Mouse (Mus musculus): ENCODE data around the gene Padi2. TPM values are rescaled to one million over a fixed set of nuclear protein-coding genes. Genes with fewer than 3 reads are reported as not detected.

Padi2 gene
- polyA plus RNA-seq, 1 experiment = 6.3 TPM

- Histone ChIP-seq H3K27me3 (ENCODE audit: control insufficient read depth, insufficient read depth, low read length, poor library complexity, severe bottlenecking) (no peaks in the 10 kb centered on the region), H3K9me3 (replicated peaks; ENCODE audit: control insufficient read depth, insufficient read depth, low read length, poor library complexity, severe bottlenecking) (no peaks in the 10 kb centered on the region), H3K27ac (ENCODE audit: insufficient read depth, low read length) (no peak overlapping the region), H3K36me3 (ENCODE audit: control insufficient read depth, insufficient read depth, low read length, poor library complexity, severe bottlenecking) (no peaks in the 10 kb centered on the region), H3K4me3 (ENCODE audit: low read depth, low read length) (no peak overlapping the region), H3K4me1 (ENCODE audit: control insufficient read depth, insufficient read depth, low read length) (no peaks in the 10 kb centered on the region), H3K9ac (ENCODE audit: low read depth, poor library complexity, severe bottlenecking) (no peak overlapping the region)
- TF ChIP-seq CTCF (IDR thresholded peaks at IDR 0.05; ENCODE audit: low read depth, low read length) (no peak), POLR2A (IDR thresholded peaks at IDR 0.05; ENCODE audit: insufficient read depth, low read length) (no peak), EP300 (IDR thresholded peaks at IDR 0.05; ENCODE audit: insufficient read depth, low read depth, low read length) (no peak)
Measured at GRCm38 (mm10) chr4:140930900-140931470, 24.8 kb downstream of the Padi2 start.

DNA sequence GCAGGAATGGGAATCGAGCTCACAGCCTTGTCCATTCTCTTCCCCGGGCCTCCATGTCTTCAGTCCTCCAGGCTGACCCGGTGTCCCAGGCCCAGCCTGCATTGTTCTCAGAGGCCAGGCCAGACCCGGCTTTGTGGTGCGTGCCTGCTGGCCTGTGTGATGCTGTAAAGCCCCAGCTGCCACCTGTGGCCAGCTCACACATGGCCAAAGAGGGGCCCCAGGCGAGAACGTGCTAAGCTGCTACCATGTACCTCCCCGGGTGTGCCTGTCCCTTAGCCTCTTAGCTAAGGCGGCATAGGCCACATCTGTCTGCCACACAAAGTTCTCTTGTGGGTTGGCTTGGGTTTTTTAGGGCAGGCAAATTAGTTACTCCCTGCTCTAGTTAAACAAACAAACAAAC is 29.5 kb downstream of the Padi2 start:
- H3K27ac ChIP-seq (ENCODE audit: insufficient read depth, low read length) = no peak overlapping the region
- no peaks in the 10 kb centered on the region for H3K36me3 ChIP-seq (ENCODE audit: control insufficient read depth, insufficient read depth, low read length, poor library complexity, severe bottlenecking)
- H3K4me3 ChIP-seq (ENCODE audit: low read depth, low read length) = no peak overlapping the region
- H3K4me1 ChIP-seq (ENCODE audit: control insufficient read depth, insufficient read depth, low read length) = no peaks in the 10 kb centered on the region
- TF ChIP-seq EP300 (IDR thresholded peaks at IDR 0.05; ENCODE audit: insufficient read depth, low read depth, low read length) = no peak
- TF ChIP-seq CTCF (IDR thresholded peaks at IDR 0.05; ENCODE audit: low read depth, low read length) = no peak
- no peak for TF ChIP-seq POLR2A (IDR thresholded peaks at IDR 0.05; ENCODE audit: insufficient read depth, low read length)
- no peaks in the 10 kb centered on the region for H3K27me3 ChIP-seq (ENCODE audit: control insufficient read depth, insufficient read depth, low read length, poor library complexity, severe bottlenecking)
- peaks cover 10% of the 10 kb centered on the region for H3K9me3 ChIP-seq (replicated peaks; ENCODE audit: control insufficient read depth, insufficient read depth, low read length, poor library complexity, severe bottlenecking)
- no peak overlapping the region for H3K9ac ChIP-seq (ENCODE audit: low read depth, poor library complexity, severe bottlenecking)

GRCm38 (mm10) chr4:140944356-140944755 is 38.2 kb downstream of the Padi2 start:
- H3K9ac ChIP-seq (ENCODE audit: low read depth, poor library complexity, severe bottlenecking) = no peak overlapping the region
- no peaks in the 10 kb centered on the region for H3K27me3 ChIP-seq (ENCODE audit: control insufficient read depth, insufficient read depth, low read length, poor library complexity, severe bottlenecking)
- no peak overlapping the region for H3K4me3 ChIP-seq (ENCODE audit: low read depth, low read length)
- TF ChIP-seq CTCF (IDR thresholded peaks at IDR 0.05; ENCODE audit: low read depth, low read length) = no peak
- TF ChIP-seq EP300 (IDR thresholded peaks at IDR 0.05; ENCODE audit: insufficient read depth, low read depth, low read length) = no peak
- TF ChIP-seq POLR2A (IDR thresholded peaks at IDR 0.05; ENCODE audit: insufficient read depth, low read length) = no peak
- no peaks in the 10 kb centered on the region for H3K36me3 ChIP-seq (ENCODE audit: control insufficient read depth, insufficient read depth, low read length, poor library complexity, severe bottlenecking)
- peaks cover 14% of the 10 kb centered on the region for H3K9me3 ChIP-seq (replicated peaks; ENCODE audit: control insufficient read depth, insufficient read depth, low read length, poor library complexity, severe bottlenecking)
- no peak overlapping the region for H3K27ac ChIP-seq (ENCODE audit: insufficient read depth, low read length)
- H3K4me1 ChIP-seq (ENCODE audit: control insufficient read depth, insufficient read depth, low read length) = no peaks in the 10 kb centered on the region

DNA sequence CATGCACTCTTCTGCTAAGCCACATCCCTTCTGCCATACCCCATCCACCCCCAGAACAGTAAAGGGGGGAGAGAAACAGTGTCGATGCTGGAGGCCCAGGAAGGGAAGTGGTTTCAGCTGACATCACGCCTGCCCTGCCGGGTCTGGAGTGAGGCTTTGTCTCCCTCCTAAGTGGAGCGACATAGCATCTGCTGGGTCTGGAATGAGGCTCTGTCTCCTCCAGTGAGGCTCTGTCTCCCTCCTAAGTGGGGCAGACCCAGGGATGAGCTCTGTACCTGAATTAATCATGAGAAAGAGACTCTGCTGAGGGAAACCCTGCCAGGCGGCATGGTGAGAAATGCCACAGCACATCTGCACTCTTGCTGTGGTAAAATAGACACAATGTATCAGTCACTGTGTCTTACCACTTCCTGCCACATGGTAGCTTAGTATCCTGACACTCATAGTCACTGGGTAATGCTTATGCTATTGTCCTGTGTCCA is 38.9 kb downstream of the Padi2 start:
- no peak overlapping the region for H3K27ac ChIP-seq (ENCODE audit: insufficient read depth, low read length)
- no peaks in the 10 kb centered on the region for H3K4me1 ChIP-seq (ENCODE audit: control insufficient read depth, insufficient read depth, low read length)
- H3K27me3 ChIP-seq (ENCODE audit: control insufficient read depth, insufficient read depth, low read length, poor library complexity, severe bottlenecking) = no peaks in the 10 kb centered on the region
- H3K36me3 ChIP-seq (ENCODE audit: control insufficient read depth, insufficient read depth, low read length, poor library complexity, severe bottlenecking) = no peaks in the 10 kb centered on the region
- no peak for TF ChIP-seq POLR2A (IDR thresholded peaks at IDR 0.05; ENCODE audit: insufficient read depth, low read length)
- no peak for TF ChIP-seq CTCF (IDR thresholded peaks at IDR 0.05; ENCODE audit: low read depth, low read length)
- TF ChIP-seq EP300 (IDR thresholded peaks at IDR 0.05; ENCODE audit: insufficient read depth, low read depth, low read length) = no peak
- H3K9ac ChIP-seq (ENCODE audit: low read depth, poor library complexity, severe bottlenecking) = no peak overlapping the region
- H3K9me3 ChIP-seq (replicated peaks; ENCODE audit: control insufficient read depth, insufficient read depth, low read length, poor library complexity, severe bottlenecking) = peaks cover 14% of the 10 kb centered on the region
- no peak overlapping the region for H3K4me3 ChIP-seq (ENCODE audit: low read depth, low read length)

DNA sequence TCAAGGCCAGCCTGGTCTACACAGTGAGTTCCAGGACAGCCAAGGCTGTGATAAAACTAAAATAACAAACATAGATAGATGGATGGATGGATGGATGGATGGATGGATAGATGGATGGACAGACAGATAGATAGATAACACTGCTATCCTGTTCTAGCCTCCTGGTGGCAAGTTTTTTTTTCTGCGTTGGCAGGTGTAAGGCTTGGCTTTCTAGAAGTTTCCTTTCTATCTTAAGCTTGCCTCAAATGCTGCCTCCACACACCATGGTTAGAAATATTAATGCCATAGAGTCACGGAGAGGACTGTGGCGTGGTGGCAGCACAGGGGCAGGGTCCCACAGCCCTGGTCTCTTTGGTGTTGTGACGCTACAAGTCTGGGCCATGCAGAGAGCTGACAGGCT is 39.4 kb downstream of the Padi2 start:
- H3K4me1 ChIP-seq (ENCODE audit: control insufficient read depth, insufficient read depth, low read length) = no peaks in the 10 kb centered on the region
- peaks cover 14% of the 10 kb centered on the region for H3K9me3 ChIP-seq (replicated peaks; ENCODE audit: control insufficient read depth, insufficient read depth, low read length, poor library complexity, severe bottlenecking)

DNA sequence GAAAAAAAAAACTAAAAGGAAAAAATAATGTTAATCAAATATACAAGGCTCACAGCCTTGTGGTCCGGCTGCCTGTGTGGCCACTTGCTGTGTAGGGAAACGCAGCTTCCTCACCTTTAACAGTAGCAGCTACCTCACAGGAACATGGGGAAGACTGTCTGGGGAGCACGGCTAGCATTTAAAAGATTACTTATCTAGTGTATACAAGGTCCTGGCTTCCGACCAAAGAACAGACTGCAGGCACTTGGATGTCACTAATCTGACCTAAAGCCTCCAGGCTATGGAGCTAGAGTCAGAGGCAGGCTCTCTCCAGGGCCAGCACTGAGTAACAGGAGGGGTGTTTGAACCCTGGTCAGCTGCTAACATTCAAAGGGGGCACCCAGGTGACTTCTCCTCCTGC is 39.9 kb downstream of the Padi2 start:
- no peak overlapping the region for H3K4me3 ChIP-seq (ENCODE audit: low read depth, low read length)
- H3K4me1 ChIP-seq (ENCODE audit: control insufficient read depth, insufficient read depth, low read length) = no peaks in the 10 kb centered on the region
- no peak overlapping the region for H3K9ac ChIP-seq (ENCODE audit: low read depth, poor library complexity, severe bottlenecking)
- H3K36me3 ChIP-seq (ENCODE audit: control insufficient read depth, insufficient read depth, low read length, poor library complexity, severe bottlenecking) = no peaks in the 10 kb centered on the region
- TF ChIP-seq POLR2A (IDR thresholded peaks at IDR 0.05; ENCODE audit: insufficient read depth, low read length) (no peak), CTCF (IDR thresholded peaks at IDR 0.05; ENCODE audit: low read depth, low read length) (no peak), EP300 (IDR thresholded peaks at IDR 0.05; ENCODE audit: insufficient read depth, low read depth, low read length) (no peak)
- H3K27me3 ChIP-seq (ENCODE audit: control insufficient read depth, insufficient read depth, low read length, poor library complexity, severe bottlenecking) = no peaks in the 10 kb centered on the region
- H3K27ac ChIP-seq (ENCODE audit: insufficient read depth, low read length) = no peak overlapping the region
- peaks cover 14% of the 10 kb centered on the region for H3K9me3 ChIP-seq (replicated peaks; ENCODE audit: control insufficient read depth, insufficient read depth, low read length, poor library complexity, severe bottlenecking)

More for the DNA sequence above, 39.4 kb downstream of the Padi2 start:
- Histone ChIP-seq H3K27me3 (ENCODE audit: control insufficient read depth, insufficient read depth, low read length, poor library complexity, severe bottlenecking) (no peaks in the 10 kb centered on the region), H3K36me3 (ENCODE audit: control insufficient read depth, insufficient read depth, low read length, poor library complexity, severe bottlenecking) (no peaks in the 10 kb centered on the region), H3K27ac (ENCODE audit: insufficient read depth, low read length) (no peak overlapping the region), H3K4me3 (ENCODE audit: low read depth, low read length) (no peak overlapping the region), H3K9ac (ENCODE audit: low read depth, poor library complexity, severe bottlenecking) (no peak overlapping the region)
- no peak for TF ChIP-seq EP300 (IDR thresholded peaks at IDR 0.05; ENCODE audit: insufficient read depth, low read depth, low read length)
- TF ChIP-seq CTCF (IDR thresholded peaks at IDR 0.05; ENCODE audit: low read depth, low read length) = no peak
- no peak for TF ChIP-seq POLR2A (IDR thresholded peaks at IDR 0.05; ENCODE audit: insufficient read depth, low read length)

All from ES-Bruce4 (cell line).